ENCODE assay signal across 9 mouse cellular contexts in genomic region chr2:26490760-26491301, GRCm38 (mm10). TPM values are rescaled to one million over a fixed set of nuclear protein-coding genes. Genes with fewer than 3 reads are reported as not detected.
DNase-seq lines count a peak whose midpoint lies in the region; ATAC-seq and TF ChIP-seq lines count a peak whose summit lies in the region.
"Had no signal": no experiment of that assay in that cellular context is flagged by ENCODE, and none has a peak within 500 bp of the region (broad histone marks: within the 10 kb centered on the region; RNA-seq: fewer than 3 reads in every experiment).

No protein-coding gene starts in this region.

- H3K27ac ChIP-seq in embryonic facial prominence, embryonic 10.5 days (replicated peaks), result peak overlapping the region; percentile 88
- peak overlapping the region; percentile 99 for H3K27ac ChIP-seq in hindbrain, embryonic 11.5 days (ENCODE audit: low read depth, low read length)
- H3K27ac ChIP-seq in thymus, adult 2 months (ENCODE audit: control insufficient read depth, insufficient read depth, low read length), result no peak overlapping the region

- H3K4me3 ChIP-seq in embryonic facial prominence, embryonic 10.5 days, result peak overlapping the region; percentile 25; the same call in 1 of the 2 replicates
- no peak overlapping the region for H3K4me3 ChIP-seq in hindbrain, embryonic 11.5 days (ENCODE audit: low read depth, low read length)
- H3K4me3 ChIP-seq in thymus, adult 2 months (ENCODE audit: control insufficient read depth, insufficient read depth, low read length), result no peak overlapping the region
- H3K4me3 ChIP-seq: erythroblast, embryonic 14.5 days had no signal

- peaks cover 100% of the 10 kb centered on the region for H3K4me1 ChIP-seq in embryonic facial prominence, embryonic 10.5 days
- H3K4me1 ChIP-seq in hindbrain, embryonic 11.5 days (replicated peaks; ENCODE audit: control insufficient read depth, insufficient read depth, low read length), result peaks cover 80% of the 10 kb centered on the region
- H3K4me1 ChIP-seq in thymus, adult 2 months (replicated peaks; ENCODE audit: control insufficient read depth, insufficient read depth, low read length), result peaks cover 94% of the 10 kb centered on the region

- DNase-seq in heart, adult 11 months, result peak; percentile 98
- no peak for DNase-seq in heart, adult 8-10 months (ENCODE audit: low spot score)
- no peak for DNase-seq in embryonic facial prominence, embryonic 10.5 days (ENCODE audit: low spot score)
- DNase-seq in hindbrain, embryonic 11.5 days (ENCODE audit: low spot score), result no peak
- DNase-seq in lung, postnatal 4 days, result peak; percentile 44 to 64
- no peak for DNase-seq in B cell, adult 2 months
- no peak for DNase-seq in thymus, adult 2 months
- no peak for DNase-seq in urinary bladder, adult 18-20 months (ENCODE audit: low spot score in 2 of 2)

- H3K36me3 ChIP-seq in embryonic facial prominence, embryonic 10.5 days (replicated peaks), result peaks cover 23% of the 10 kb centered on the region; the same call in 1 of the 2 replicates
- no peaks in the 10 kb centered on the region for H3K36me3 ChIP-seq in hindbrain, embryonic 11.5 days (ENCODE audit: control insufficient read depth, insufficient read depth, low read length)
- H3K36me3 ChIP-seq in thymus, adult 2 months (ENCODE audit: control insufficient read depth, insufficient read depth, low read length), result no peaks in the 10 kb centered on the region

- no peak for TF ChIP-seq CTCF in thymus, adult 2 months (IDR thresholded peaks at IDR 0.05; ENCODE audit: borderline replicate concordance, control insufficient read depth, extremely low read depth, insufficient read depth, low read length, poor library complexity)

- peak overlapping the region; percentile 49 for H3K9ac ChIP-seq in hindbrain, embryonic 11.5 days (ENCODE audit: low read depth, low read length)

- H3K9me3 ChIP-seq in embryonic facial prominence, embryonic 10.5 days, result no peaks in the 10 kb centered on the region
- H3K9me3 ChIP-seq in hindbrain, embryonic 11.5 days (ENCODE audit: control insufficient read depth, low read length), result no peaks in the 10 kb centered on the region

- H3K4me2 ChIP-seq in hindbrain, embryonic 11.5 days (replicated peaks; ENCODE audit: low read depth, low read length), result peak overlapping the region; percentile 3; the same call in 1 of the 2 replicates

- TF ChIP-seq POLR2A in thymus, adult 2 months (IDR thresholded peaks at IDR 0.05; ENCODE audit: control insufficient read depth, extremely low read depth, insufficient read depth, low read length, poor library complexity), result no peak

- 37% methylated on average over 4 of the region's 4 CpGs for WGBS in embryonic facial prominence, embryonic 10.5 days
- 32% methylated on average over 4 of the region's 4 CpGs for WGBS in hindbrain, embryonic 11.5 days
- WGBS in thymus, adult 2 months, result 39% methylated on average over 4 of the region's 4 CpGs

- no peak for ATAC-seq in hindbrain, embryonic 11.5 days (ENCODE audit: low FRiP score)

- no peaks in the 10 kb centered on the region for H3K27me3 ChIP-seq in embryonic facial prominence, embryonic 10.5 days (replicated peaks; ENCODE audit: low read depth, poor library complexity, severe bottlenecking)
- H3K27me3 ChIP-seq in hindbrain, embryonic 11.5 days (ENCODE audit: control insufficient read depth, insufficient read depth, low read length), result no peaks in the 10 kb centered on the region
- no peaks in the 10 kb centered on the region for H3K27me3 ChIP-seq in thymus, adult 2 months (ENCODE audit: control insufficient read depth, insufficient read depth, low read length)

RNA-seq across cellular contexts. Expression of gene Notch1, which starts 25.6 kb away (rescaled TPM):
- total RNA-seq in heart, adult 8-10 months (2022), result 10 to 100 TPM; 22.2 to 36.5 (median 29.1) TPM
- polyA plus RNA-seq in embryonic facial prominence, embryonic 10.5 days (2016; fragmentation: Nextera tagmentation; extraction: Ambion mirVana), result 17.1 and 20.3 TPM in 2 replicates
- 48.9 and 66.8 TPM in 2 replicates for polyA plus RNA-seq in hindbrain, embryonic 11.5 days (2014; fragmentation: Nextera tagmentation; extraction: Ambion mirVana)
- polyA plus RNA-seq in thymus, adult 2 months (2012; rRNA removed), result 159 and 219 TPM in 2 replicates

RNA-seq across cellular contexts. Expression of gene Sec16a, which starts 45.8 kb away (rescaled TPM):
- 10 to 100 TPM; 40.7 to 45.7 (median 41.7) TPM for total RNA-seq in heart, adult 8-10 months (2022)
- 30.4 and 32.1 TPM in 2 replicates for polyA plus RNA-seq in embryonic facial prominence, embryonic 10.5 days (2016; fragmentation: Nextera tagmentation; extraction: Ambion mirVana)
- polyA plus RNA-seq in hindbrain, embryonic 11.5 days (2014; fragmentation: Nextera tagmentation; extraction: Ambion mirVana), result 29.6 and 31.2 TPM in 2 replicates
- polyA plus RNA-seq in thymus, adult 2 months (2012; rRNA removed), result 129 and 147 TPM in 2 replicates

Comparison
In these comparisons a context has a peak if more than half of its experiments do, and no peak if none do; other contexts are left out.
1. DNase-seq: peak in heart, adult 11 months (single experiment) and lung, postnatal 4 days (2 of 2); none in heart, adult 8-10 months (single experiment), embryonic facial prominence, embryonic 10.5 days (single experiment), hindbrain, embryonic 11.5 days (single experiment), B cell, adult 2 months (0 of 2), thymus, adult 2 months (single experiment) and urinary bladder, adult 18-20 months (0 of 2).